Mouse (Mus musculus): ENCODE data around the gene Slc12a9. TPM values are rescaled to one million over a fixed set of nuclear protein-coding genes. Genes with fewer than 3 reads are reported as not detected.

Slc12a9 gene
- polyA plus RNA-seq, 1 experiment from 2014 or later = 18.6 TPM

- H3K4me3 ChIP-seq (replicated peaks; ENCODE audit: low read depth, low read length) = peak within 1 kb of the TSS; percentile 89
- ATAC-seq (ENCODE audit: low FRiP score, low TSS enrichment) (peak; percentile 90), DNase-seq (peak; percentile 97)
- H3K4me1 ChIP-seq (ENCODE audit: control insufficient read depth, insufficient read depth, low read length) = peaks cover 20% of the 10 kb centered on the region
- peak within 1 kb of the TSS; percentile 97 for H3K27ac ChIP-seq (replicated peaks; ENCODE audit: low read depth, low read length)
- H3K36me3 ChIP-seq (ENCODE audit: control insufficient read depth, insufficient read depth, low read length) = peaks cover 34% of the 10 kb centered on the region
- no peaks in the 10 kb centered on the region for H3K9me3 ChIP-seq (ENCODE audit: control insufficient read depth, low read length)
- H3K9ac ChIP-seq (replicated peaks; ENCODE audit: low read length) = peak within 1 kb of the TSS; percentile 98
- H3K27me3 ChIP-seq (ENCODE audit: control insufficient read depth, insufficient read depth, low read length) = no peaks in the 10 kb centered on the region
- WGBS = under 1% methylated on average over 71 of the region's 72 CpGs
- peak within 1 kb of the TSS; percentile 89 for H3K4me2 ChIP-seq (ENCODE audit: low read length)
Observed at GRCm38 (mm10) chr5:137307071-137307912, 26.1 kb downstream of the Slc12a9 start, which contains the start of gene Srrt. Srrt (minus strand) TSS chr5:137307674.

GRCm38 (mm10) chr5:137306439-137307005, 26.9 kb downstream of the Slc12a9 start:
- Histone ChIP-seq H3K4me2 (ENCODE audit: low read length) (peak overlapping the region; percentile 89), H3K9ac (replicated peaks; ENCODE audit: low read length) (peak overlapping the region; percentile 98), H3K4me3 (replicated peaks; ENCODE audit: low read depth, low read length) (peak overlapping the region; percentile 89), H3K9me3 (ENCODE audit: control insufficient read depth, low read length) (no peaks in the 10 kb centered on the region), H3K4me1 (ENCODE audit: control insufficient read depth, insufficient read depth, low read length) (peaks cover 20% of the 10 kb centered on the region), H3K36me3 (ENCODE audit: control insufficient read depth, insufficient read depth, low read length) (peaks cover 42% of the 10 kb centered on the region), H3K27ac (replicated peaks; ENCODE audit: low read depth, low read length) (peak overlapping the region; percentile 97), H3K27me3 (ENCODE audit: control insufficient read depth, insufficient read depth, low read length) (no peaks in the 10 kb centered on the region)
- DNase-seq (no peak), ATAC-seq (ENCODE audit: low FRiP score, low TSS enrichment) (no peak)
- WGBS = 14% methylated on average over 12 of the region's 12 CpGs

DNA sequence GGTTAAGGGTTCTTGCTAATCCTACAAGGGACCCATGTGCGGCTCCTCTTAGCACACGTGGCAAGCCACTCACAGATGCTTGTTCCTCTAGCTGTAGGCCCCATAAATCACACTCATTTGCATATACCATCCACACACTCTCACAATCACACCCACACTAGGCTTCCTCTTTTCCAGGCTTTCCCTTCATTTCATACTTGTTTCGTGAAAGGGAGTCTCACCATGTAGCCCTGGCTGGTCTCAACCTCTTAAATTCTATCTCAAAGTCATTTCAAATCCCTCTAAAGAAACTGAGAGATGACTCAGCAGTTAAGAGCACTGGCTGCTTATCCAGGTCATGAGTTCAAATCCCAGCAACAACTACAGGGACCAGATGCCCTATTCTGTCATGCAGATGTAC, 27.6 kb downstream of the Slc12a9 start:
- peak overlapping the region; percentile 98 for H3K9ac ChIP-seq (replicated peaks; ENCODE audit: low read length)

DNA sequence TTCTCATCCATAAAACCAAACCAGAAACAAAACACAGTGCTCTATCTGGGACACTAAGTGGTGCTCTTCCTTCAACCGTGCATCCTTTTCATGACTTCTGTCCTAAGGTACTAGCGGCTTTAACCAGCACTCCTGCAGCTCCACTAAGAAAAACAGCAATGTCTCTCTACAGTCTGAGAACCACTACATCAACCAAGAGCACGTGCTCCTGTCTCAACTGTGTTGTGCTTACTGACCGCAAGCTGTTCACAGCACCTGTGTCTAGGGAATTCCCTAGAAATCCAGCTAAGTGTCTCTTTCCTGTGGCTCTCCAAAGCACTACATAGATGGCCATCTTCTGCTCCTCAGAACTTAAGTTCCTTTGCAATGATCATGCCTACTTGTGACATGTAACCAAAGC, 28.6 kb downstream of the Slc12a9 start:
- no peaks in the 10 kb centered on the region for H3K9me3 ChIP-seq (ENCODE audit: control insufficient read depth, low read length)
- WGBS = 79% methylated on average over 4 of the region's 4 CpGs
- H3K4me3 ChIP-seq (replicated peaks; ENCODE audit: low read depth, low read length) = no peak overlapping the region
- H3K36me3 ChIP-seq (ENCODE audit: control insufficient read depth, insufficient read depth, low read length) = peaks cover 51% of the 10 kb centered on the region
- H3K4me2 ChIP-seq (ENCODE audit: low read length) = peak overlapping the region; percentile 89
- no peaks in the 10 kb centered on the region for H3K27me3 ChIP-seq (ENCODE audit: control insufficient read depth, insufficient read depth, low read length)
- no peak for ATAC-seq (ENCODE audit: low FRiP score, low TSS enrichment)
- peak overlapping the region; percentile 2 for H3K9ac ChIP-seq (replicated peaks; ENCODE audit: low read length)
- no peak overlapping the region for H3K27ac ChIP-seq (replicated peaks; ENCODE audit: low read depth, low read length)
- DNase-seq = no peak
- peaks cover 20% of the 10 kb centered on the region for H3K4me1 ChIP-seq (ENCODE audit: control insufficient read depth, insufficient read depth, low read length)

More for the DNA sequence above, 27.6 kb downstream of the Slc12a9 start:
- peaks cover 20% of the 10 kb centered on the region for H3K4me1 ChIP-seq (ENCODE audit: control insufficient read depth, insufficient read depth, low read length)
- ATAC-seq (ENCODE audit: low FRiP score, low TSS enrichment) (no peak), DNase-seq (no peak)
- no peak overlapping the region for H3K27ac ChIP-seq (replicated peaks; ENCODE audit: low read depth, low read length)
- H3K9me3 ChIP-seq (ENCODE audit: control insufficient read depth, low read length) = no peaks in the 10 kb centered on the region
- no peaks in the 10 kb centered on the region for H3K27me3 ChIP-seq (ENCODE audit: control insufficient read depth, insufficient read depth, low read length)
- H3K36me3 ChIP-seq (ENCODE audit: control insufficient read depth, insufficient read depth, low read length) = peaks cover 49% of the 10 kb centered on the region
- WGBS = 72% methylated on average over 3 of the region's 3 CpGs
- H3K4me2 ChIP-seq (ENCODE audit: low read length) = peak overlapping the region; percentile 89
- peak overlapping the region; percentile 89 for H3K4me3 ChIP-seq (replicated peaks; ENCODE audit: low read depth, low read length)

DNA sequence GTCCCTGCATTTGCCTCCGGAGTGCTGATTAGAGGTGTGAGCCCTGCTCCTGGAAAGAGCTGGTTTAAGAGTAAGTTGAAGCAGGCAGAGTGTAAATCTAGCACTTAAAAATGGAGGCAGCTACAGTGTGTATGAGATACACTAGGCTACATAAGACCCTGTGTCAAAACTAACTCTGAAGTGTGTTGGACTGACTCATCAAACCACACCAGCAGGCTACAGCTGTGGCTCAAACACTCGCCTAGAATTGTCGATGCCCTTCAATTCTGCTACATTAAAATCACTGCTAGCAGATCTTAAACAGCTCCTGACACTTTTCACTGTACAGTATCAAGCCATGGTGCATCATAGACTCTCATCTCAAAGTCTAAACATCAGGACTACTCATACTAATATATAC, 29.2 kb downstream of the Slc12a9 start:
- no peak for ATAC-seq (ENCODE audit: low FRiP score, low TSS enrichment)
- no peak overlapping the region for H3K4me3 ChIP-seq (replicated peaks; ENCODE audit: low read depth, low read length)
- H3K36me3 ChIP-seq (ENCODE audit: control insufficient read depth, insufficient read depth, low read length) = peaks cover 53% of the 10 kb centered on the region
- H3K4me2 ChIP-seq (ENCODE audit: low read length) = no peak overlapping the region
- peaks cover 20% of the 10 kb centered on the region for H3K4me1 ChIP-seq (ENCODE audit: control insufficient read depth, insufficient read depth, low read length)
- H3K9me3 ChIP-seq (ENCODE audit: control insufficient read depth, low read length) = no peaks in the 10 kb centered on the region
- H3K27ac ChIP-seq (replicated peaks; ENCODE audit: low read depth, low read length) = no peak overlapping the region
- DNase-seq = no peak
- WGBS = 88% methylated on average over 3 of the region's 3 CpGs
- no peak overlapping the region; the same call in 1 of the 2 replicates for H3K9ac ChIP-seq (replicated peaks; ENCODE audit: low read length)
- no peaks in the 10 kb centered on the region for H3K27me3 ChIP-seq (ENCODE audit: control insufficient read depth, insufficient read depth, low read length)

DNA sequence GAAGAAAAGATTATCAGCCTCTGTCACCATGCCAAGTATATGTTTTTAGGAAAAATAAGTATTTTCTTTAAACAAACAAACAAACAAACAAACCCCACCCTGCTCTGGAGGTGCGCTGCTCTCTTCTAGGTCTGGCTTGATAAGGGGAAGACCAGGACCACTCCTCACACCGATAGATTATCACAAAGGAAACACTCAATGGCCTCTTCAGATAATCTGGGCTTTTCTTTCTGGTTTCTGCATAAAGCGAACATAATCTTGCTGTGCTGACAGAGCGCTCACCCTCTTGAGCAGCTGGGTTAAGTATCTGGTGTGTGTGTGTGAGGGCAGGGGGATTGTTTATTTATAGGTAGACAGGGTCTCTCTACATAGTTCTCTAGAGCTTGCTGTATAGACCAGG, 29.8 kb downstream of the Slc12a9 start:
- WGBS = 88% methylated on average over 4 of the region's 4 CpGs
- H3K36me3 ChIP-seq (ENCODE audit: control insufficient read depth, insufficient read depth, low read length) = peaks cover 58% of the 10 kb centered on the region
- no peak overlapping the region for H3K4me3 ChIP-seq (replicated peaks; ENCODE audit: low read depth, low read length)
- H3K9ac ChIP-seq (replicated peaks; ENCODE audit: low read length) = no peak overlapping the region; the same call in 1 of the 2 replicates
- no peak overlapping the region for H3K4me2 ChIP-seq (ENCODE audit: low read length)
- no peaks in the 10 kb centered on the region for H3K27me3 ChIP-seq (ENCODE audit: control insufficient read depth, insufficient read depth, low read length)
- H3K4me1 ChIP-seq (ENCODE audit: control insufficient read depth, insufficient read depth, low read length) = peaks cover 20% of the 10 kb centered on the region
- no peak overlapping the region for H3K27ac ChIP-seq (replicated peaks; ENCODE audit: low read depth, low read length)
- ATAC-seq (ENCODE audit: low FRiP score, low TSS enrichment) (no peak), DNase-seq (no peak)
- no peaks in the 10 kb centered on the region for H3K9me3 ChIP-seq (ENCODE audit: control insufficient read depth, low read length)

GRCm38 (mm10) chr5:137301253-137301652, 32.1 kb downstream of the Slc12a9 start:
- DNase-seq (peak; percentile 43), ATAC-seq (ENCODE audit: low FRiP score, low TSS enrichment) (no peak)
- Histone ChIP-seq H3K9ac (replicated peaks; ENCODE audit: low read length) (no peak overlapping the region), H3K27me3 (ENCODE audit: control insufficient read depth, insufficient read depth, low read length) (no peaks in the 10 kb centered on the region), H3K36me3 (ENCODE audit: control insufficient read depth, insufficient read depth, low read length) (peaks cover 82% of the 10 kb centered on the region), H3K4me3 (replicated peaks; ENCODE audit: low read depth, low read length) (no peak overlapping the region), H3K4me2 (ENCODE audit: low read length) (no peak overlapping the region), H3K27ac (replicated peaks; ENCODE audit: low read depth, low read length) (no peak overlapping the region), H3K4me1 (ENCODE audit: control insufficient read depth, insufficient read depth, low read length) (peaks cover 18% of the 10 kb centered on the region), H3K9me3 (ENCODE audit: control insufficient read depth, low read length) (no peaks in the 10 kb centered on the region)
- 73% methylated on average over 21 of the region's 21 CpGs for WGBS

DNA sequence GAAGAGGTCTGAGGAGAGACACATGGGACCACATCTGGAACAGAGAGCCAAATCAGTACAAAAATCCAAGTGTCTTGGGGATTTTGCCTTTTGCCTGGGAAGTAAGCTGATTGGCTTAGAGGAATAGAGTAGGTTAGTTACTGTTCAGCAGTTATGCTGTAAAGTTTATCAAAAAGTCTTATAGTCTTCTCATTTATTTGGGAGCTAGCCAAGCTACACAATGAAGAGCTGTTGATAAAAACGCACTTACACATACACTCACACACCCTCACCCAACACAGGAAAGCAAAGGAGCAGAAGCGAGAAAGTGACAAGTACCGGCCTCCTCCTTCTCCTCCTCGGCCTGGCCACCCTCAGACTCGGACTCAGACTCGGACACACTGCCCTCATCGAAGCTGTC, 34.2 kb downstream of the Slc12a9 start:
- Histone ChIP-seq H3K4me3 (replicated peaks; ENCODE audit: low read depth, low read length) (no peak overlapping the region), H3K4me2 (ENCODE audit: low read length) (no peak overlapping the region), H3K27me3 (ENCODE audit: control insufficient read depth, insufficient read depth, low read length) (no peaks in the 10 kb centered on the region), H3K9me3 (ENCODE audit: control insufficient read depth, low read length) (no peaks in the 10 kb centered on the region), H3K4me1 (ENCODE audit: control insufficient read depth, insufficient read depth, low read length) (peaks cover 6% of the 10 kb centered on the region), H3K36me3 (ENCODE audit: control insufficient read depth, insufficient read depth, low read length) (peaks cover 93% of the 10 kb centered on the region), H3K9ac (replicated peaks; ENCODE audit: low read length) (no peak overlapping the region), H3K27ac (replicated peaks; ENCODE audit: low read depth, low read length) (no peak overlapping the region)
- WGBS = 82% methylated on average over 7 of the region's 7 CpGs
- DNase-seq (no peak), ATAC-seq (ENCODE audit: low FRiP score, low TSS enrichment) (no peak)
